Mouse (Mus musculus) C2C12 (cell line): ENCODE results near the gene Olfr763. TPM values are rescaled to one million over a fixed set of nuclear protein-coding genes. Genes with fewer than 3 reads are reported as not detected.
"Not testable (repeated sequence)": the region's sequence is repeated elsewhere in the genome, so short reads cannot be mapped to it uniquely, and the experiment has no call there.

Source experiments
- H3K27me3 ChIP-seq: one replicate; pipeline ENCODE4 v1.6.1; 2011; ENCODE audit not compliant: control insufficient read depth, insufficient read depth, insufficient read length
- H3K36me3 ChIP-seq: one replicate; pipeline ENCODE4 v1.6.1; 2011; ENCODE audit not compliant: control insufficient read depth, insufficient read depth
- H3K4me3 ChIP-seq: one replicate; pipeline ENCODE4 v1.5.1; 2011; ENCODE audit warnings: mild to moderate bottlenecking, control low read depth; ENCODE audit not compliant: poor library complexity, insufficient read depth, severe bottlenecking
- H3K79me2 ChIP-seq: one replicate; pipeline ENCODE4 v1.6.1; 2011; ENCODE audit not compliant: control insufficient read depth, insufficient read depth
- H3K79me3 ChIP-seq: one replicate; pipeline ENCODE4 v1.6.1; 2011; ENCODE audit warnings: low read depth, control low read depth
- H3ac ChIP-seq: one replicate; pipeline ENCODE3; 2011; ENCODE audit warnings: low read depth; ENCODE audit not compliant: control insufficient read depth, insufficient read length
- CEBPB ChIP-seq: IDR thresholded peaks from one replicate; pipeline ENCODE4 v1.6.1; 2011; ENCODE audit warnings: low read depth, mild to moderate bottlenecking, control low read depth, moderate library complexity
- CTCF ChIP-seq: IDR thresholded peaks from one replicate; pipeline ENCODE4 v1.5.1; 2011; ENCODE audit not compliant: control insufficient read depth, insufficient read depth, insufficient read length
- FOSL1 ChIP-seq: IDR thresholded peaks from one replicate; pipeline ENCODE4 v1.8.0; 2011; ENCODE audit warnings: mild to moderate bottlenecking, low read length; ENCODE audit not compliant: poor library complexity, insufficient read depth, severe bottlenecking
- MAX ChIP-seq: IDR thresholded peaks from one replicate; pipeline ENCODE4 v1.6.1; 2011; ENCODE audit warnings: mild to moderate bottlenecking, control low read depth
- MYOD1 ChIP-seq: IDR thresholded peaks from one replicate; pipeline ENCODE4 v1.6.1; 2011; ENCODE audit warnings: low read depth; ENCODE audit not compliant: control insufficient read depth, insufficient read length
- MYOG ChIP-seq: IDR thresholded peaks from one replicate; pipeline ENCODE4 v1.6.1; 2011; ENCODE audit not compliant: control insufficient read depth, insufficient read length; ENCODE audit errors: extremely low read depth
- USF1 ChIP-seq: IDR thresholded peaks from one replicate; pipeline ENCODE4 v1.6.1; 2011; ENCODE audit warnings: low read depth, mild to moderate bottlenecking, control low read depth, moderate library complexity
- polyA plus RNA-seq: library from polyadenylated mRNA; unstranded; fragments of >200 nt; fragmentation: generic; extraction: Trizol; gene quantifications from one replicate; pipeline ENCODE4 v1.2.1, GENCODE M21; 2012; ENCODE audit warnings: missing spikeins

The Olfr763 gene
- polyA plus RNA-seq, 1 experiment: not detected

DNA sequence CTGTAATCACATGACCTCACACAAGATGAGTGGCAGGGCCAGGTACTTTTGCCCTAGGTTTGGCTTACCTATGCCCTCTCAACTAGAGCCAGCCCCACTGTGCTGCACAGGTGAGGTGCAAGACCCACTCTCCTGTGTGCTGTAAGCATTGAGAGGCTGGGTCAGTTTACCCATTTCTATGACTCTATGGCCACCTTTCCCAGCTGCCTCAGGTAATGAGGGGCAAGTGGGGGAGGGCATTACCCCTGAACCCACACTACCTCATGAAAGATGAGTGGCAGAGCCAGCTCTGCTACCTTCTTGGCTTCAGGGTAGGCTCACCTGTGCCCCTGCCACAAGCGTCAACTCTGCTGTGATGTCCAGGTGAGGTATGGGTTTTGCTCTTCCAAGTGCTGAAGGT is 14.8 kb upstream of the Olfr763 start:
- Histone ChIP-seq H3K4me3 (no peak overlapping the region), H3K27me3 (no peaks in the 10 kb centered on the region), H3ac (no peak overlapping the region), H3K79me2 (no peaks in the 10 kb centered on the region), H3K79me3 (no peaks in the 10 kb centered on the region), H3K36me3 (no peaks in the 10 kb centered on the region)
- TF ChIP-seq MYOG (no peak), MAX (no peak), CEBPB (no peak), MYOD1 (no peak), CTCF (no peak), FOSL1 (no peak), USF1 (no peak)

GRCm38 (mm10) chr10:128996523-128997040 is 14.0 kb upstream of the Olfr763 start:
- Histone ChIP-seq H3K79me2 (no peaks in the 10 kb centered on the region), H3K36me3 (no peaks in the 10 kb centered on the region), H3K27me3 (no peaks in the 10 kb centered on the region), H3K79me3 (no peaks in the 10 kb centered on the region), H3ac (no peak overlapping the region), H3K4me3 (no peak overlapping the region)
- TF ChIP-seq MYOD1: no peak
- no peak for TF ChIP-seq FOSL1
- TF ChIP-seq USF1: no peak

GRCm38 (mm10) chr10:129004032-129004920 is 6.3 kb upstream of the Olfr763 start:
- Histone ChIP-seq H3K27me3 (no peaks in the 10 kb centered on the region), H3K36me3 (no peaks in the 10 kb centered on the region), H3K79me2 (no peaks in the 10 kb centered on the region), H3ac (no peak overlapping the region), H3K4me3 (no peak overlapping the region), H3K79me3 (no peaks in the 10 kb centered on the region)
- no peak for TF ChIP-seq MYOG
- TF ChIP-seq CEBPB: peak; percentile 29

- H3ac ChIP-seq, H3K79me2 ChIP-seq, H3K79me3 ChIP-seq, H3K27me3 ChIP-seq, H3K4me3 ChIP-seq, H3K36me3 ChIP-seq: not testable (repeated sequence)
Observed at GRCm38 (mm10) chr10:129011511-129011910, 920 bp downstream of the Olfr763 start.

DNA sequence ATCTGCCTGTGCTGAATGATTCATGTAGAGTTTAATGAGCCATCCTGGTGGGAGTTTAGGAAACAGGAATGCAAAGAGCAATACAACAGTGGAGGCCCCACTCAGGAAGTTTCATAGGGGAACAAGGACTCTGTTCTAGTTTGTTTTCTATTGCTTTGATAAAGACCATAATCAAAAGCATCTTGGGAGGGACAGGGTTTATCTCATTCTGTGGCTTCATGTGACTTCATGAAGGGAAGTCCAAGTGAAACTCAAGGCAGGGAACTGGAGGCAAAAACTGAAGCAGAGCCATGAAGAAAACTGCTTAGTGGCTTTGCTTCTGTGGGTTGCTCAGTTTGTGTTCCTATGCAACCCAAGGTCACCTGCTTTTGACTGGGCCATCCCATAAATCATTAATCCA is 3.9 kb downstream of the Olfr763 start:
- Histone ChIP-seq H3K27me3 (no peaks in the 10 kb centered on the region), H3ac (no peak overlapping the region), H3K4me3 (no peak overlapping the region), H3K79me2 (no peaks in the 10 kb centered on the region), H3K36me3 (no peaks in the 10 kb centered on the region), H3K79me3 (no peaks in the 10 kb centered on the region)
- TF ChIP-seq CEBPB (no peak), FOSL1 (no peak), MYOG (no peak), MYOD1 (no peak), CTCF (no peak), MAX (no peak), USF1 (no peak)

- Histone ChIP-seq H3K36me3 (no peaks in the 10 kb centered on the region), H3K4me3 (no peak overlapping the region), H3K79me3 (no peaks in the 10 kb centered on the region), H3K79me2 (no peaks in the 10 kb centered on the region), H3ac (no peak overlapping the region), H3K27me3 (no peaks in the 10 kb centered on the region)
- TF ChIP-seq MYOD1: no peak
- TF ChIP-seq CEBPB: no peak
- no peak for TF ChIP-seq MAX
- no peak for TF ChIP-seq CTCF
- TF ChIP-seq FOSL1: no peak
- no peak for TF ChIP-seq USF1
- TF ChIP-seq MYOG: no peak
Observed at GRCm38 (mm10) chr10:129023319-129023718, 12.7 kb downstream of the Olfr763 start.
